Mouse (Mus musculus) liver, postnatal 0 days (tissue): ENCODE data around the gene Hist1h3c.

Source experiments
- CTCF ChIP-seq: sonication (generic); IDR thresholded peaks from 2 replicates; pipeline ENCODE4 v1.5.1; 2016; ENCODE audit warnings: antibody characterized with exemption, low read depth
- EP300 ChIP-seq: IDR thresholded peaks from 2 replicates; pipeline ENCODE4 v1.6.1; 2016; ENCODE audit warnings: antibody characterized with exemption, low read depth, mild to moderate bottlenecking

- TF ChIP-seq EP300, result no peak
- no peak for TF ChIP-seq CTCF
Observed at GRCm38 (mm10) chr13:23753314-23754078, 8.1 kb upstream of the Hist1h3c start.
